Comparison of ENCODE assay signal across 8 mouse cellular contexts in the genomic region with DNA sequence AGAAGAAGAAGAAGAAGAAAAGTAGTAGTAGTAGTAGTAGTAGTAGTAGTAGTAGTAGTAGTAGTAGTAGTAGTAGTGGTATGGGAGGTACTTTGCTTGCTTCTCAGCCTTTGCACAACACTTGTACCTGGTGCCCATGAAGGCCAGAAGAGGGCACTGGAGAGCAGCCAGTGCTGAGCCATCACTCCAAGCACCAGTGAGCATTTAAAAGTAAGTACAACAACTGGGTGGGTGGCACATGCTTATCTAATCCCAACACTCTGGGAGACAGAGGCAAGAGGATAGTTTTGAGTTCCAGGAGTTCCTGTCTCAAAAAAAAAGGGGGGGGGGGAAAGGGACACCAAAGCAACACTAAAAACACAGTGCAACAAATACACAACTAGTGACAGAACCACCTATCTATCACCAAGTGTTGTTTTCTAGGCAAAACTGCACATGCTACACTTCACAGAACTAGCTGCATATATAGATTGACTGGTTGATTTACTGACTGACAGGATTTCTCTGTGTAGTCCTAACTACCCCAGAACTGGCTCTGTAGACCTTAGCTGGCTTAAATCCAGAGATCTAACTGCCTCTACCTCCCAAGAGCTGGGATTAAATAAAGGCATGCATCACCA. TPM values are rescaled to one million over a fixed set of nuclear protein-coding genes. Genes with fewer than 3 reads are reported as not detected.
A peak's percentile ranks its signal among the peaks of the same experiment; 100 is the strongest.
DNase-seq lines count a peak whose midpoint lies in the region; ATAC-seq and TF ChIP-seq lines count a peak whose summit lies in the region.

No protein-coding gene starts in this region.

- DNase-seq in adrenal gland, adult (ENCODE audit: inconsistent age in 2 of 2, low spot score in 1 of 2), result peak; percentile 34 to 73
- no peak for DNase-seq in adrenal gland, postnatal 4 days (ENCODE audit: low spot score in 2 of 2)
- peak; percentile 32 for DNase-seq in neural tube, embryonic 11.5 days (ENCODE audit: low spot score)
- peak; percentile 38 to 52 for DNase-seq in cerebellum, postnatal 14 days
- peak; percentile 63 for DNase-seq in kidney, postnatal 0 days (ENCODE audit: low spot score)

- peak; percentile 70 for TF ChIP-seq CTCF in kidney, postnatal 0 days (IDR thresholded peaks at IDR 0.05; ENCODE audit: low read depth)

- no peak overlapping the region for H3K4me3 ChIP-seq in neural tube, embryonic 11.5 days (ENCODE audit: low read depth, low read length)
- no peak overlapping the region for H3K4me3 ChIP-seq in neural tube, embryonic 15.5 days (replicated peaks)
- no peak overlapping the region for H3K4me3 ChIP-seq in kidney, postnatal 0 days (replicated peaks; ENCODE audit: low read depth, low read length)
- H3K4me3 ChIP-seq in hindbrain, embryonic 12.5 days, result no peak overlapping the region

- no peaks in the 10 kb centered on the region for H3K36me3 ChIP-seq in neural tube, embryonic 11.5 days (ENCODE audit: control insufficient read depth, insufficient read depth, low read length)
- H3K36me3 ChIP-seq in neural tube, embryonic 15.5 days, result no peaks in the 10 kb centered on the region; the same call in 1 of the 2 replicates
- no peaks in the 10 kb centered on the region for H3K36me3 ChIP-seq in kidney, postnatal 0 days (ENCODE audit: insufficient read depth, low read length)
- H3K36me3 ChIP-seq in hindbrain, embryonic 12.5 days, result peaks cover 11% of the 10 kb centered on the region

- no peak for ATAC-seq in neural tube, embryonic 11.5 days (ENCODE audit: insufficient read depth, low FRiP score, low TSS enrichment)
- ATAC-seq in neural tube, embryonic 15.5 days (ENCODE audit: low FRiP score), result no peak
- ATAC-seq in kidney, postnatal 0 days (replicated peaks; ENCODE audit: low FRiP score, low read depth), result 0 out of 2 replicates have a peak, but pooled peaks have one; percentile 49
- ATAC-seq in megakaryocyte-erythroid progenitor cell, adult 5-6 weeks (replicated peaks; ENCODE audit: low FRiP score, low TSS enrichment, poor library complexity, severe bottlenecking), result peak; percentile 92
- ATAC-seq in hindbrain, embryonic 12.5 days (ENCODE audit: low FRiP score), result no peak

- H3K9ac ChIP-seq in neural tube, embryonic 11.5 days (ENCODE audit: low read length), result no peak overlapping the region
- H3K9ac ChIP-seq in neural tube, embryonic 15.5 days (replicated peaks), result no peak overlapping the region
- no peak overlapping the region for H3K9ac ChIP-seq in kidney, postnatal 0 days (ENCODE audit: low read depth, low read length)
- H3K9ac ChIP-seq in hindbrain, embryonic 12.5 days, result no peak overlapping the region

- no peaks in the 10 kb centered on the region for H3K27me3 ChIP-seq in neural tube, embryonic 11.5 days (ENCODE audit: control insufficient read depth, insufficient read depth, low read length)
- no peaks in the 10 kb centered on the region for H3K27me3 ChIP-seq in neural tube, embryonic 15.5 days (replicated peaks)
- H3K27me3 ChIP-seq in kidney, postnatal 0 days (ENCODE audit: insufficient read depth, low read length), result no peaks in the 10 kb centered on the region
- H3K27me3 ChIP-seq in hindbrain, embryonic 12.5 days, result no peaks in the 10 kb centered on the region

- peaks cover 4% of the 10 kb centered on the region; the same call in 1 of the 2 replicates for H3K4me1 ChIP-seq in neural tube, embryonic 11.5 days (ENCODE audit: control insufficient read depth, insufficient read depth, low read length)
- H3K4me1 ChIP-seq in neural tube, embryonic 15.5 days, result peaks cover 9% of the 10 kb centered on the region
- no peaks in the 10 kb centered on the region for H3K4me1 ChIP-seq in kidney, postnatal 0 days (replicated peaks; ENCODE audit: insufficient read depth, low read length)
- peaks cover 8% of the 10 kb centered on the region for H3K4me1 ChIP-seq in hindbrain, embryonic 12.5 days

- H3K27ac ChIP-seq in neural tube, embryonic 11.5 days (ENCODE audit: low read depth, low read length), result no peak overlapping the region
- H3K27ac ChIP-seq in neural tube, embryonic 15.5 days (replicated peaks), result no peak overlapping the region
- H3K27ac ChIP-seq in kidney, postnatal 0 days, result no peak overlapping the region
- no peak overlapping the region for H3K27ac ChIP-seq in hindbrain, embryonic 12.5 days

- H3K9me3 ChIP-seq in neural tube, embryonic 11.5 days (ENCODE audit: control insufficient read depth, low read length), result no peaks in the 10 kb centered on the region
- H3K9me3 ChIP-seq in neural tube, embryonic 15.5 days (replicated peaks), result no peaks in the 10 kb centered on the region
- H3K9me3 ChIP-seq in kidney, postnatal 0 days (replicated peaks; ENCODE audit: low read length), result no peaks in the 10 kb centered on the region
- no peaks in the 10 kb centered on the region for H3K9me3 ChIP-seq in hindbrain, embryonic 12.5 days (replicated peaks)

- H3K4me2 ChIP-seq in neural tube, embryonic 11.5 days (ENCODE audit: low read depth), result no peak overlapping the region
- no peak overlapping the region for H3K4me2 ChIP-seq in neural tube, embryonic 15.5 days
- H3K4me2 ChIP-seq in kidney, postnatal 0 days (ENCODE audit: low read length), result no peak overlapping the region
- H3K4me2 ChIP-seq in hindbrain, embryonic 12.5 days (replicated peaks), result no peak overlapping the region

RNA-seq across cellular contexts. Expression of gene Supt16, which starts 6.4 kb away (rescaled TPM):
- 10 to 100 TPM; 76.4 to 86.7 TPM for total RNA-seq in adrenal gland, postnatal 4 days (2021)
- 69.9 and 75.0 TPM in 2 replicates for polyA plus RNA-seq in neural tube, embryonic 11.5 days (2014; fragmentation: Nextera tagmentation; extraction: Ambion mirVana)
- polyA plus RNA-seq in neural tube, embryonic 15.5 days (2015; fragmentation: Nextera tagmentation; extraction: Ambion mirVana), result 36.8 and 45.9 TPM in 2 replicates
- polyA plus RNA-seq in kidney, postnatal 0 days (2015; fragmentation: Nextera tagmentation; extraction: Ambion mirVana), result 38.5 and 44.5 TPM in 2 replicates
- total RNA-seq in megakaryocyte-erythroid progenitor cell, adult 5-6 weeks (2014; fragmentation: Nextera tagmentation), result 111 and 153 TPM in 2 replicates
- 297 and 346 TPM in 2 replicates for total RNA-seq in megakaryocyte-erythroid progenitor cell, adult 5-6 weeks (2017)
- 68.3 and 72.3 TPM in 2 replicates for polyA plus RNA-seq in hindbrain, embryonic 12.5 days (2016; fragmentation: Nextera tagmentation; extraction: Ambion mirVana)

Comparison
In these comparisons a context has a peak if more than half of its experiments do, and no peak if none do; other contexts are left out.
1. DNase-seq: peak in adrenal gland, adult (2 of 2), neural tube, embryonic 11.5 days (single experiment), cerebellum, postnatal 14 days (2 of 2) and kidney, postnatal 0 days (single experiment); none in adrenal gland, postnatal 4 days (0 of 2).
2. ATAC-seq: peak in kidney, postnatal 0 days (single experiment) and megakaryocyte-erythroid progenitor cell, adult 5-6 weeks (single experiment); none in neural tube, embryonic 11.5 days (single experiment), neural tube, embryonic 15.5 days (single experiment) and hindbrain, embryonic 12.5 days (single experiment).